Mouse (Mus musculus) kidney, embryonic 16.5 days (tissue): ENCODE measurements around the gene Lgals4. TPM values are rescaled to one million over a fixed set of nuclear protein-coding genes. Genes with fewer than 3 reads are reported as not detected.
A peak's percentile ranks its signal among the peaks of the same experiment; 100 is the strongest.

ENCODE experiments used
- ATAC-seq: fragments of 200-750 bp; cut with Nextera tagmentation; 2 replicates; pipeline ENCODE4 v1.8.0; 2017; ENCODE audit warnings: moderate TSS enrichment; ENCODE audit not compliant: low FRiP score, low TSS enrichment
- H3K27ac ChIP-seq: fragments of 300-500 bp; sonication (generic); 2 replicates; pipeline ENCODE4 v1.5.1; 2014; ENCODE audit warnings: low read length
- H3K27me3 ChIP-seq: fragments of 300-500 bp; sonication (generic); 2 replicates; pipeline ENCODE4 v1.6.1; 2014; ENCODE audit warnings: low read length, control low read depth, mixed read lengths; ENCODE audit not compliant: insufficient read depth
- H3K36me3 ChIP-seq: fragments of 300-500 bp; sonication (generic); 2 replicates; pipeline ENCODE4 v1.6.1; 2014; ENCODE audit warnings: low read length, control low read depth, mixed read lengths; ENCODE audit not compliant: insufficient read depth
- H3K4me1 ChIP-seq: fragments of 300-500 bp; sonication (generic); 2 replicates; pipeline ENCODE4 v1.6.1; 2014; ENCODE audit warnings: low read length, control low read depth, mixed read lengths; ENCODE audit not compliant: insufficient read depth
- H3K4me2 ChIP-seq: fragments of 300-500 bp; sonication (generic); replicated peaks from 2 replicates; pipeline ENCODE4 v1.6.1; 2014; ENCODE audit warnings: low read depth, low read length
- H3K4me3 ChIP-seq: fragments of 300-500 bp; sonication (generic); 2 replicates; pipeline ENCODE4 v1.5.1; 2014; ENCODE audit warnings: mild to moderate bottlenecking, low read length
- H3K9ac ChIP-seq: fragments of 300-500 bp; sonication (generic); replicated peaks from 2 replicates; pipeline ENCODE4 v1.6.1; 2014; ENCODE audit warnings: low read length
- H3K9me3 ChIP-seq: fragments of 300-500 bp; sonication (generic); 2 replicates; pipeline ENCODE4 v1.6.1; 2016; ENCODE audit warnings: low read length, control low read depth
- WGBS: fragments of 180-500 bp; shearing (Covaris S2); extraction: QIAGEN DNeasy Blood & Tissue Kit; methylation state at CpG from one replicate; pipeline ENCODE4 v1.1.7; 2014; 5-methylcytosine and 5-hydroxymethylcytosine counted together
- polyA plus RNA-seq: library from polyadenylated mRNA; unstranded; fragments of >200 nt; fragmentation: Nextera tagmentation; extraction: Ambion mirVana; gene quantifications from 2 replicates; pipeline ENCODE4 v1.2.1, GENCODE M21; 2015

Lgals4 gene
- polyA plus RNA-seq, 1 experiment from 2014 or later = 10.8 TPM

GRCm38 (mm10) chr7:28886486-28886885, 52.8 kb downstream of the Lgals4 start:
- Histone ChIP-seq H3K9ac (no peak overlapping the region), H3K27me3 (peaks cover 29% of the 10 kb centered on the region), H3K4me1 (peaks cover 11% of the 10 kb centered on the region), H3K9me3 (no peaks in the 10 kb centered on the region), H3K4me3 (no peak overlapping the region), H3K27ac (no peak overlapping the region), H3K36me3 (peaks cover 6% of the 10 kb centered on the region; the same call in 1 of the 2 replicates), H3K4me2 (no peak overlapping the region)
- peak; percentile 13; the same call in 1 of the 2 replicates for ATAC-seq
- 25% methylated on average over 14 of the region's 14 CpGs for WGBS

- peaks cover 10% of the 10 kb centered on the region for H3K4me1 ChIP-seq
- peak overlapping the region; percentile 44 for H3K4me3 ChIP-seq
- H3K27ac ChIP-seq = no peak overlapping the region
- H3K9ac ChIP-seq = peak overlapping the region; percentile 38
- H3K27me3 ChIP-seq = peaks cover 29% of the 10 kb centered on the region
- no peak for ATAC-seq
- H3K36me3 ChIP-seq = peaks cover 25% of the 10 kb centered on the region
- 1% methylated on average over 27 of the region's 27 CpGs for WGBS
- H3K4me2 ChIP-seq = peak overlapping the region; percentile 65
- H3K9me3 ChIP-seq = no peaks in the 10 kb centered on the region
Measured at GRCm38 (mm10) chr7:28888701-28889161, 55.1 kb downstream of the Lgals4 start.

Other genes starting within 250 kb of the Lgals4 start
- gene Samd4b, start 235.7 kb upstream of the Lgals4 start, polyA plus RNA-seq = 16.7 and 20.7 TPM in 2 replicates
- gene Pak4, start 235.7 kb upstream of the Lgals4 start, polyA plus RNA-seq = 78.4 and 79.6 TPM in 2 replicates
- gene Acp7, start 202.5 kb upstream of the Lgals4 start, polyA plus RNA-seq = not detected in 2 replicates
- 7.0 and 7.2 TPM in 2 replicates for gene Fbxo27, start 141.0 kb upstream of the Lgals4 start, polyA plus RNA-seq
- gene Fbxo17, start 117.0 kb upstream of the Lgals4 start, polyA plus RNA-seq = 9.4 and 9.9 TPM in 2 replicates
- 141 and 143 TPM in 2 replicates for gene Mrps12, start 92.0 kb upstream of the Lgals4 start, polyA plus RNA-seq
- gene Sars2, start 91.9 kb upstream of the Lgals4 start, polyA plus RNA-seq = 32.8 and 34.2 TPM in 2 replicates
- gene Ccer2, start 77.7 kb upstream of the Lgals4 start, polyA plus RNA-seq = not detected in 2 replicates
- gene Sirt2, start 67.1 kb upstream of the Lgals4 start, polyA plus RNA-seq = 67.3 and 75.0 TPM in 2 replicates
- gene Nfkbib, start 66.3 kb upstream of the Lgals4 start, polyA plus RNA-seq = 48.5 and 53.2 TPM in 2 replicates
- gene Rinl, start 44.9 kb upstream of the Lgals4 start, polyA plus RNA-seq = 7.0 and 7.7 TPM in 2 replicates
- 204 and 224 TPM in 2 replicates for gene Hnrnpl, start 25.3 kb upstream of the Lgals4 start, polyA plus RNA-seq
- gene Ech1, start 8.6 kb upstream of the Lgals4 start, polyA plus RNA-seq = 198 and 214 TPM in 2 replicates
- gene Lgals7, start 30.0 kb downstream of the Lgals4 start, polyA plus RNA-seq = 1.3 and 2.3 TPM in 2 replicates
- 0.59 and 0.74 TPM in 2 replicates for gene Capn12, start 47.6 kb downstream of the Lgals4 start, polyA plus RNA-seq
- gene Actn4, start 128.5 kb downstream of the Lgals4 start, polyA plus RNA-seq = 360 and 374 TPM in 2 replicates
- 406 and 407 TPM in 2 replicates for gene Eif3k, start 148.0 kb downstream of the Lgals4 start, polyA plus RNA-seq
- gene Map4k1, start 148.2 kb downstream of the Lgals4 start, polyA plus RNA-seq = 9.7 and 10.1 TPM in 2 replicates